Mouse (Mus musculus) kidney, postnatal 14 days (tissue): Measurements from ENCODE around the gene Syvn1.

Experiments used
- DNase-seq: peaks from one replicate; pipeline ENCODE4 v3.0.0; 2022; ENCODE audit warnings: mixed read lengths

Syvn1 gene

GRCm38 (mm10) chr19:6046294-6047153, at the start of gene Syvn1:
Gene Syvn1 (plus strand): TSS chr19:6046576.
- DNase-seq, result peak; percentile 94

GRCm38 (mm10) chr19:5998180-5998579, 48.2 kb upstream of the Syvn1 start:
- no peak for DNase-seq

- DNase-seq, result no peak
Observed at GRCm38 (mm10) chr19:5999969-6000368, 46.4 kb upstream of the Syvn1 start.

GRCm38 (mm10) chr19:6005541-6005940, 40.8 kb upstream of the Syvn1 start:
- DNase-seq, result no peak

GRCm38 (mm10) chr19:6007013-6007412, 39.4 kb upstream of the Syvn1 start:
- DNase-seq, result no peak

GRCm38 (mm10) chr19:6009137-6009536, 37.2 kb upstream of the Syvn1 start:
- no peak for DNase-seq

GRCm38 (mm10) chr19:6013691-6014090, 32.7 kb upstream of the Syvn1 start:
- no peak for DNase-seq

GRCm38 (mm10) chr19:6014991-6015510, 31.3 kb upstream of the Syvn1 start:
- DNase-seq, result peak; percentile 54

- DNase-seq, result peak; percentile 82
Observed at GRCm38 (mm10) chr19:6015511-6016315, 30.7 kb upstream of the Syvn1 start, which contains the start of gene Capn1. Gene Capn1 (minus strand): TSS chr19:6015897.

- no peak for DNase-seq
Observed at GRCm38 (mm10) chr19:6016532-6016931, 29.8 kb upstream of the Syvn1 start.

- peak; percentile 90 for DNase-seq
Observed at GRCm38 (mm10) chr19:6018142-6019089, 28.0 kb upstream of the Syvn1 start.

GRCm38 (mm10) chr19:6020276-6020675, 26.1 kb upstream of the Syvn1 start:
- DNase-seq, result no peak

GRCm38 (mm10) chr19:6023059-6023458, 23.3 kb upstream of the Syvn1 start:
- DNase-seq, result no peak

- no peak for DNase-seq
Observed at GRCm38 (mm10) chr19:6023930-6024329, 22.4 kb upstream of the Syvn1 start.

- no peak for DNase-seq
Observed at GRCm38 (mm10) chr19:6028991-6029390, 17.4 kb upstream of the Syvn1 start.

- DNase-seq, result no peak
Observed at GRCm38 (mm10) chr19:6029426-6029825, 16.9 kb upstream of the Syvn1 start.

GRCm38 (mm10) chr19:6030520-6031280, 15.7 kb upstream of the Syvn1 start:
- DNase-seq, result no peak

GRCm38 (mm10) chr19:6035966-6036585, 10.3 kb upstream of the Syvn1 start:
- DNase-seq, result no peak

- no peak for DNase-seq
Observed at GRCm38 (mm10) chr19:6037695-6038094, 8.7 kb upstream of the Syvn1 start.

GRCm38 (mm10) chr19:6038326-6038725, 8.1 kb upstream of the Syvn1 start:
- no peak for DNase-seq

GRCm38 (mm10) chr19:6040002-6040401, 6.4 kb upstream of the Syvn1 start:
- no peak for DNase-seq
